Mouse (Mus musculus) liver, postnatal 0 days (tissue): ENCODE data around the gene Glp2r. TPM values are rescaled to one million over a fixed set of nuclear protein-coding genes. Genes with fewer than 3 reads are reported as not detected.

Experiments used
- ATAC-seq: fragments of 200-750 bp; cut with Nextera tagmentation; 2 replicates; pipeline ENCODE4 v1.8.0; 2017; ENCODE audit warnings: mild to moderate bottlenecking, moderate library complexity
- DNase-seq: peaks from one replicate; pipeline ENCODE4 v3.0.0-alpha.2; 2016
- H3K27ac ChIP-seq: fragments of 300-500 bp; sonication (generic); 2 replicates; pipeline ENCODE4 v1.5.1; 2014; ENCODE audit warnings: antibody characterized with exemption, moderate library complexity, mild to moderate bottlenecking, low read depth
- H3K27me3 ChIP-seq: fragments of 300-500 bp; sonication (generic); 2 replicates; pipeline ENCODE4 v1.6.1; 2014; ENCODE audit warnings: low read length, control low read depth, mixed read lengths; ENCODE audit not compliant: insufficient read depth
- H3K36me3 ChIP-seq: fragments of 300-500 bp; sonication (generic); replicated peaks from 2 replicates; pipeline ENCODE4 v1.6.1; 2014; ENCODE audit warnings: mild to moderate bottlenecking, control low read depth, low read length, moderate library complexity, mixed read lengths; ENCODE audit not compliant: insufficient read depth
- H3K4me1 ChIP-seq: fragments of 300-500 bp; sonication (generic); 2 replicates; pipeline ENCODE4 v1.6.1; 2014; ENCODE audit warnings: antibody characterized with exemption, mild to moderate bottlenecking, control low read depth; ENCODE audit not compliant: insufficient read depth
- H3K4me2 ChIP-seq: fragments of 300-500 bp; sonication (generic); 2 replicates; pipeline ENCODE4 v1.6.1; 2014; ENCODE audit warnings: low read depth, mild to moderate bottlenecking, low read length, moderate library complexity, mixed read lengths
- H3K4me3 ChIP-seq: fragments of 300-500 bp; sonication (generic); 2 replicates; pipeline ENCODE4 v1.5.1; 2014; ENCODE audit warnings: low read depth, low read length
- H3K9ac ChIP-seq: fragments of 300-500 bp; sonication (generic); replicated peaks from 2 replicates; pipeline ENCODE4 v1.6.1; 2014; ENCODE audit warnings: mild to moderate bottlenecking, moderate library complexity
- H3K9me3 ChIP-seq: fragments of 300-500 bp; sonication (generic); 2 replicates; pipeline ENCODE4 v1.6.1; 2016; ENCODE audit warnings: mild to moderate bottlenecking, control low read depth, low read length, mixed read lengths
- CTCF ChIP-seq: sonication (generic); IDR thresholded peaks from 2 replicates; pipeline ENCODE4 v1.5.1; 2016; ENCODE audit warnings: antibody characterized with exemption, low read depth
- EP300 ChIP-seq: IDR thresholded peaks from 2 replicates; pipeline ENCODE4 v1.6.1; 2016; ENCODE audit warnings: antibody characterized with exemption, low read depth, mild to moderate bottlenecking
- WGBS: fragments of 180-500 bp; shearing (Covaris S2); extraction: QIAGEN DNeasy Blood & Tissue Kit; methylation state at CpG from one replicate; pipeline ENCODE4 v1.1.7; 2014; ENCODE audit not compliant: insufficient replicate concordance; 5-methylcytosine and 5-hydroxymethylcytosine counted together
- polyA plus RNA-seq: library from polyadenylated mRNA; unstranded; fragments of >200 nt; fragmentation: Nextera tagmentation; extraction: Ambion mirVana; gene quantifications from 2 replicates; pipeline ENCODE4 v1.2.1, GENCODE M21; 2015

Glp2r gene
- polyA plus RNA-seq, 1 experiment from 2014 or later = 0.02 TPM

GRCm38 (mm10) chr11:67661465-67661864 is 109.5 kb downstream of the Glp2r start:
- WGBS = 77% methylated on average over 8 of the region's 8 CpGs
- H3K4me1 ChIP-seq = no peaks in the 10 kb centered on the region
- H3K9me3 ChIP-seq = no peaks in the 10 kb centered on the region
- no peak for DNase-seq
- H3K4me3 ChIP-seq = no peak overlapping the region
- H3K27me3 ChIP-seq = no peaks in the 10 kb centered on the region
- H3K9ac ChIP-seq = no peak overlapping the region
- no peak overlapping the region for H3K27ac ChIP-seq
- no peak for ATAC-seq
- TF ChIP-seq EP300 = no peak
- TF ChIP-seq CTCF = no peak
- no peak overlapping the region for H3K4me2 ChIP-seq
- no peaks in the 10 kb centered on the region for H3K36me3 ChIP-seq

- H3K27me3 ChIP-seq = no peaks in the 10 kb centered on the region
- no peak overlapping the region for H3K4me3 ChIP-seq
- DNase-seq = peak; percentile 47
- H3K27ac ChIP-seq = no peak overlapping the region
- no peaks in the 10 kb centered on the region for H3K9me3 ChIP-seq
- H3K9ac ChIP-seq = no peak overlapping the region
- TF ChIP-seq EP300 (no peak), CTCF (peak; percentile 86)
- no peaks in the 10 kb centered on the region for H3K36me3 ChIP-seq
- WGBS = 37% methylated on average over 11 of the region's 11 CpGs
- no peak overlapping the region for H3K4me2 ChIP-seq
- no peaks in the 10 kb centered on the region for H3K4me1 ChIP-seq
- no peak for ATAC-seq
Observed at GRCm38 (mm10) chr11:67657685-67658382, 113.1 kb downstream of the Glp2r start.

DNA sequence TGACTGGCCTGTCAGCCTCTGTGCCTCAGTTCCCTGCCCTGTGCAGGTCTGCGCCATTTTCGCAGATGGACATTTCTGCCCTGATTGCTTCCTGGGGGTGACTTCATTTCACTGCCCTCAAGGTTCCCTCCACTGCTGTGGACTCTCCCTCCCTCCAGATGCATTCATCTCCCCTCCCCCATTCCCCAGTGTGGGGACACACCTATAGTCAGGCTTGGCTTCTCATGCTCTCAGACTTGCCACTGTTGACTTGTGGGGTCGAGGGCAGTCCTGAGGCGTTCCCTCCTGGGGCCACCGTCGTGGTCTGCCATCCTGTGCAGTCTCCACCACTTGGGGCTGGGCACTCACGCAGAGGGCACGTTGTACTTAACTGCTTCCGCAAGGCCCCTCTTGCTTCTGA is 114.1 kb downstream of the Glp2r start:
- no peak overlapping the region for H3K27ac ChIP-seq
- H3K4me3 ChIP-seq = no peak overlapping the region
- H3K9me3 ChIP-seq = no peaks in the 10 kb centered on the region
- H3K9ac ChIP-seq = no peak overlapping the region
- no peaks in the 10 kb centered on the region for H3K4me1 ChIP-seq
- H3K27me3 ChIP-seq = no peaks in the 10 kb centered on the region
- WGBS = 74% methylated on average over 9 of the region's 9 CpGs
- ATAC-seq = no peak
- H3K4me2 ChIP-seq = no peak overlapping the region
- no peak for DNase-seq
- TF ChIP-seq CTCF (no peak), EP300 (no peak)
- no peaks in the 10 kb centered on the region for H3K36me3 ChIP-seq

- Histone ChIP-seq H3K27me3 (no peaks in the 10 kb centered on the region), H3K4me1 (no peaks in the 10 kb centered on the region), H3K9me3 (no peaks in the 10 kb centered on the region), H3K4me2 (no peak overlapping the region), H3K36me3 (no peaks in the 10 kb centered on the region), H3K27ac (no peak overlapping the region), H3K4me3 (no peak overlapping the region), H3K9ac (no peak overlapping the region)
- 56% methylated on average over 7 of the region's 7 CpGs for WGBS
- TF ChIP-seq CTCF (no peak), EP300 (no peak)
- ATAC-seq (no peak), DNase-seq (no peak)
Observed at GRCm38 (mm10) chr11:67656366-67656765, 114.6 kb downstream of the Glp2r start.

DNA sequence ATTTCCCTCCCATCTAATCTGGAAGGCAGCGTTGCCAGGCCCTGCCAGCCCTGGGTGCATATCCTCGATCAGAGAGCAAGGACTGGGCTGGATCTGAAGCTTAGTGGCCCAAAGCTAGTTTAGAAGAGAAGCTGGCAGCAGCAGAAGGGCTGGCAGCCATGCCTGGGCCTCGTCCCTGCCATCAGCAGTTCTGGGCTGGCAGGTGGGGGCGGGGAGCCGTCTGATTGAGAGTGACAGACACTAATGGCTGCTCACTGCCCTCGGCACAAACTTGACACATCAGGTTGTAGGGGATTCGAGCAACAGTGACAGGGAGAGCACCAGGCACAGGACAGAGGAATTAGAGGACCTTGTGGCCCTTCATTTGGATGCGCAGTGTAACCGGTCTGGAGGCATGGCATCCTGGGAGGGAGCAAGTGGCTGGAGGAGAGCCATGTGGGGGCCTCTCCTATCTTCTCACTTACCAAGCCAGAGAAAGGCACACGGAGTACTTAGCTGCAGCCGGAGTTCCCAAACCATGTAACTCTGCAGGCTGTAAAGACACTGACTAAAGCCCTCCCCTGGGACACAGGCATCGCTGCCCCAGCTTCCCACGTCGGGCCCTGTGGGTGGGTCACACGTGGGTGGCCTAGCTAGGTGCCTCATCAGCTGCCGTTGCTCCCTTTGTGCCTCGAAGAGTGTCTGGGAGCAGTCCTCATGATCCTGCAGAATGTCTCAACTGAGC is 115.6 kb downstream of the Glp2r start:
- H3K27me3 ChIP-seq = no peaks in the 10 kb centered on the region

DNA sequence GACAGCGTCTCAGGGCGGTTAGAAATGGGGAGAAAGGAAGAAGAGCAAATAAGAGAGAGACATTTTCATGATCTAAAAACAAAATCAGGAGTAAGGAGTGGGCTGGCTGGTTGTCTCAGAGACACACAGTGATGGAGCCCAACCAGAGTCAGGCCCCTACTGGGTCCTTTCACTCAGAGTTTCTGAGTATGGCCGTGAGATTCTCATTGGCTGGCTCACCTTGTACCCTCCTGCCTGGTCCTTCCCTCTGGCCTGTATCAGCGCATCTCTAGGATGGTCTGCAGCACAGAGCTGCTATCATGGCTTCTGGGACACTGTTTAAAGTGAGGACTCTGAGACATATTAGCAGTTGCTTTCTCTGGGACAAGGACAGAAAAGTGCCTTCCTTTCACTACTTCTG is 116.4 kb downstream of the Glp2r start:
- no peak overlapping the region for H3K27ac ChIP-seq
- H3K9ac ChIP-seq = no peak overlapping the region
- TF ChIP-seq CTCF = no peak
- TF ChIP-seq EP300 = no peak
- no peak overlapping the region for H3K4me3 ChIP-seq
- no peaks in the 10 kb centered on the region for H3K27me3 ChIP-seq
- 81% methylated on average over 4 of the region's 4 CpGs for WGBS
- H3K4me1 ChIP-seq = no peaks in the 10 kb centered on the region
- H3K4me2 ChIP-seq = no peak overlapping the region
- H3K36me3 ChIP-seq = no peaks in the 10 kb centered on the region
- no peak for DNase-seq
- H3K9me3 ChIP-seq = no peaks in the 10 kb centered on the region
- no peak for ATAC-seq

More for the DNA sequence above, 115.6 kb downstream of the Glp2r start:
- ATAC-seq = no peak
- DNase-seq = no peak
- Histone ChIP-seq H3K9me3 (no peaks in the 10 kb centered on the region), H3K9ac (no peak overlapping the region), H3K36me3 (no peaks in the 10 kb centered on the region), H3K4me2 (no peak overlapping the region), H3K4me3 (no peak overlapping the region), H3K4me1 (no peaks in the 10 kb centered on the region), H3K27ac (no peak overlapping the region)
- 67% methylated on average over 17 of the region's 17 CpGs for WGBS
- no peak for TF ChIP-seq EP300
- no peak for TF ChIP-seq CTCF
